11 mouse cellular contexts compared by ENCODE assay signal in the genomic region with DNA sequence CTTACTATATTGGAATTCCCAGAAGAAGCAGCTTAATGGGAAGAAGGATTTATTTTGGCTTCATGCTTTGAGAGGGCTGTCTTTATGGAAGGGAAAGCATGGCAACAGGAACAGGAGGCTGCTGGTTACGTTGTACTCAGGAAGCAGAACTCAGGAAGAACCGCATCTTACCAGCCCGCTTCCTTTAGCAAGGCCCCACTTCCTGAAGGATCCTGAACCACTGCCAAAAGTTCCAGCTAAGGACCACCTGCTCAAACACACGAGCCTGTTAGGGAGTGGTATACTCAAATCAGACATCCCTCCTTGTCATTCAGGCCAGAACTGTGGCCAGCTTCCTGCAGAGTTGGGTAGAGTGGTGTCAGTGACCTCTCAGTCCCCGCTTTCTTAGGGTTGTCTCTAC. TPM values are rescaled to one million over a fixed set of nuclear protein-coding genes. Genes with fewer than 3 reads are reported as not detected.
DNase-seq lines count a peak whose midpoint lies in the region; ATAC-seq and TF ChIP-seq lines count a peak whose summit lies in the region.
"Had no signal": no experiment of that assay in that cellular context is flagged by ENCODE, and none has a peak within 500 bp of the region (broad histone marks: within the 10 kb centered on the region; RNA-seq: fewer than 3 reads in every experiment).

No protein-coding gene starts in this region.

- WGBS in heart, embryonic 13.5 days, result 66% methylated on average over 5 of the region's 5 CpGs
- 68% methylated on average over 5 of the region's 5 CpGs for WGBS in lung, embryonic 14.5 days
- WGBS in embryonic facial prominence, embryonic 15.5 days, result 79% methylated on average over 5 of the region's 5 CpGs

- no peak for ATAC-seq in heart, embryonic 13.5 days (ENCODE audit: extremely low read depth, insufficient number of reproducible peaks, low FRiP score, low TSS enrichment)
- no peak for ATAC-seq in lung, embryonic 14.5 days (ENCODE audit: insufficient read depth)
- ATAC-seq in embryonic facial prominence, embryonic 15.5 days (ENCODE audit: insufficient number of reproducible peaks, low FRiP score, low TSS enrichment, low read depth), result no peak
- ATAC-seq: forebrain, embryonic 15.5 days had no signal

- DNase-seq in heart, adult 8-10 months (ENCODE audit: low spot score), result no peak
- DNase-seq in lung, embryonic 14.5 days, result peak; percentile 68
- no peak for DNase-seq in lung, postnatal 36 days
- peak; percentile 37 to 40 for DNase-seq in lung, postnatal 4 days
- no peak for DNase-seq in left cerebral cortex, adult 9 months (ENCODE audit: low spot score in 2 of 2)
- DNase-seq: adrenal gland, postnatal 25 days; cerebellum, adult 8-10 months had no signal

- H3K27me3 ChIP-seq in heart, embryonic 13.5 days (replicated peaks), result no peaks in the 10 kb centered on the region
- no peaks in the 10 kb centered on the region for H3K27me3 ChIP-seq in lung, embryonic 14.5 days (ENCODE audit: insufficient read depth, low read length)
- no peaks in the 10 kb centered on the region for H3K27me3 ChIP-seq in embryonic facial prominence, embryonic 15.5 days
- H3K27me3 ChIP-seq: forebrain, embryonic 15.5 days had no signal

- no peak overlapping the region for H3K4me2 ChIP-seq in heart, embryonic 13.5 days
- no peak overlapping the region for H3K4me2 ChIP-seq in lung, embryonic 14.5 days
- no peak overlapping the region for H3K4me2 ChIP-seq in embryonic facial prominence, embryonic 15.5 days (replicated peaks)
- H3K4me2 ChIP-seq: forebrain, embryonic 15.5 days had no signal

- TF ChIP-seq CTCF in lung, embryonic 14.5 days (IDR thresholded peaks at IDR 0.05; ENCODE audit: low read depth), result no peak

- 0 out of 2 replicates have a peak overlapping the region, but pooled peaks have one; percentile 20 for H3K9ac ChIP-seq in heart, embryonic 13.5 days
- H3K9ac ChIP-seq in lung, embryonic 14.5 days, result no peak overlapping the region
- no peak overlapping the region for H3K9ac ChIP-seq in embryonic facial prominence, embryonic 15.5 days
- H3K9ac ChIP-seq: forebrain, embryonic 15.5 days had no signal

- H3K4me1 ChIP-seq in heart, embryonic 13.5 days, result no peaks in the 10 kb centered on the region
- H3K4me1 ChIP-seq in lung, embryonic 14.5 days (ENCODE audit: insufficient read depth), result no peaks in the 10 kb centered on the region
- H3K4me1 ChIP-seq in embryonic facial prominence, embryonic 15.5 days, result no peaks in the 10 kb centered on the region
- H3K4me1 ChIP-seq: forebrain, embryonic 15.5 days had no signal

- peaks cover 63% of the 10 kb centered on the region for H3K36me3 ChIP-seq in heart, embryonic 13.5 days
- H3K36me3 ChIP-seq in lung, embryonic 14.5 days (ENCODE audit: insufficient read depth), result peaks cover 66% of the 10 kb centered on the region
- H3K36me3 ChIP-seq in embryonic facial prominence, embryonic 15.5 days, result peaks cover 66% of the 10 kb centered on the region

- no peak overlapping the region for H3K4me3 ChIP-seq in heart, embryonic 13.5 days
- no peak overlapping the region for H3K4me3 ChIP-seq in lung, embryonic 14.5 days (ENCODE audit: low read depth, low read length)
- H3K4me3 ChIP-seq in embryonic facial prominence, embryonic 15.5 days (replicated peaks), result no peak overlapping the region
- H3K4me3 ChIP-seq: forebrain, embryonic 15.5 days; myocyte had no signal

- H3K27ac ChIP-seq in heart, embryonic 13.5 days (replicated peaks), result peak overlapping the region; percentile 73
- peak overlapping the region; percentile 66 for H3K27ac ChIP-seq in lung, embryonic 14.5 days (ENCODE audit: low read depth)
- peak overlapping the region; percentile 17; the same call in 1 of the 2 replicates for H3K27ac ChIP-seq in embryonic facial prominence, embryonic 15.5 days (replicated peaks)
- H3K27ac ChIP-seq: forebrain, embryonic 15.5 days had no signal

- no peaks in the 10 kb centered on the region for H3K9me3 ChIP-seq in heart, embryonic 13.5 days
- H3K9me3 ChIP-seq in lung, embryonic 14.5 days (ENCODE audit: low read depth, low read length), result no peaks in the 10 kb centered on the region
- no peaks in the 10 kb centered on the region for H3K9me3 ChIP-seq in embryonic facial prominence, embryonic 15.5 days (replicated peaks)
- H3K9me3 ChIP-seq: forebrain, embryonic 15.5 days had no signal

RNA-seq across cellular contexts. Expression of gene Sult1a1, which starts 7.8 kb away (rescaled TPM):
- polyA plus RNA-seq in heart, embryonic 13.5 days (2015; fragmentation: Nextera tagmentation; extraction: Ambion mirVana), result 5.8 and 6.2 TPM in 2 replicates
- 10 to 100 TPM; 18.6 to 38.7 (median 31.5) TPM for total RNA-seq in heart, adult 8-10 months (2022)
- 1.4 and 2.6 TPM in 2 replicates for polyA plus RNA-seq in lung, embryonic 14.5 days (2014; fragmentation: Nextera tagmentation; extraction: Ambion mirVana)
- 10.0 and 12.2 TPM in 2 replicates for polyA plus RNA-seq in embryonic facial prominence, embryonic 15.5 days (2015; fragmentation: Nextera tagmentation; extraction: Ambion mirVana)
- polyA plus RNA-seq: myocyte had no signal

RNA-seq across cellular contexts. Expression of gene Sgf29, which starts 19.3 kb away (rescaled TPM):
- 27.7 and 28.8 TPM in 2 replicates for polyA plus RNA-seq in heart, embryonic 13.5 days (2015; fragmentation: Nextera tagmentation; extraction: Ambion mirVana)
- total RNA-seq in heart, adult 8-10 months (2022), result 10 to 100 TPM; 21.6 to 26.2 (median 24.9) TPM
- polyA plus RNA-seq in lung, embryonic 14.5 days (2014; fragmentation: Nextera tagmentation; extraction: Ambion mirVana), result 49.5 and 61.3 TPM in 2 replicates
- 43.4 and 49.5 TPM in 2 replicates for polyA plus RNA-seq in embryonic facial prominence, embryonic 15.5 days (2015; fragmentation: Nextera tagmentation; extraction: Ambion mirVana)

RNA-seq across cellular contexts. Expression of gene Bola2, which starts 26.7 kb away (rescaled TPM):
- polyA plus RNA-seq in heart, embryonic 13.5 days (2015; fragmentation: Nextera tagmentation; extraction: Ambion mirVana), result 109 and 124 TPM in 2 replicates
- 10 to 100 TPM; 52.4 to 70.4 (median 56.4) TPM for total RNA-seq in heart, adult 8-10 months (2022)
- polyA plus RNA-seq in lung, embryonic 14.5 days (2014; fragmentation: Nextera tagmentation; extraction: Ambion mirVana), result 123 and 126 TPM in 2 replicates
- polyA plus RNA-seq in embryonic facial prominence, embryonic 15.5 days (2015; fragmentation: Nextera tagmentation; extraction: Ambion mirVana), result 121 TPM in 2 replicates

RNA-seq across cellular contexts. Expression of gene Slx1b, which starts 27.1 kb away (rescaled TPM):
- polyA plus RNA-seq in heart, embryonic 13.5 days (2015; fragmentation: Nextera tagmentation; extraction: Ambion mirVana), result 6.9 and 7.1 TPM in 2 replicates
- total RNA-seq in heart, adult 8-10 months (2022), result 1 to 10 TPM; 3.2 to 6.2 (median 5.4) TPM
- polyA plus RNA-seq in lung, embryonic 14.5 days (2014; fragmentation: Nextera tagmentation; extraction: Ambion mirVana), result 8.9 and 9.7 TPM in 2 replicates
- polyA plus RNA-seq in embryonic facial prominence, embryonic 15.5 days (2015; fragmentation: Nextera tagmentation; extraction: Ambion mirVana), result 9.8 and 12.5 TPM in 2 replicates

RNA-seq across cellular contexts. Expression of gene Nupr1, which starts 37.8 kb away (rescaled TPM):
- 6.2 and 9.3 TPM in 2 replicates for polyA plus RNA-seq in heart, embryonic 13.5 days (2015; fragmentation: Nextera tagmentation; extraction: Ambion mirVana)
- total RNA-seq in heart, adult 8-10 months (2022), result 1 to 10 TPM; 3.5 to 5.3 (median 4.7) TPM
- 9.7 and 10.7 TPM in 2 replicates for polyA plus RNA-seq in lung, embryonic 14.5 days (2014; fragmentation: Nextera tagmentation; extraction: Ambion mirVana)
- polyA plus RNA-seq in embryonic facial prominence, embryonic 15.5 days (2015; fragmentation: Nextera tagmentation; extraction: Ambion mirVana), result 38.5 and 40.4 TPM in 2 replicates

Comparison
In these comparisons a context has a peak if more than half of its experiments do, and no peak if none do; other contexts are left out.
1. DNase-seq: peak in lung, embryonic 14.5 days (single experiment) and lung, postnatal 4 days (2 of 2); none in heart, adult 8-10 months (single experiment), lung, postnatal 36 days (single experiment) and left cerebral cortex, adult 9 months (0 of 2).
2. H3K27ac ChIP-seq: peak in every context shown above with its lines; median percentile 73 in heart, embryonic 13.5 days; 66 in lung, embryonic 14.5 days; 17 in embryonic facial prominence, embryonic 15.5 days.